ENCODE assay signal across 10 mouse cellular contexts in the genomic region with DNA sequence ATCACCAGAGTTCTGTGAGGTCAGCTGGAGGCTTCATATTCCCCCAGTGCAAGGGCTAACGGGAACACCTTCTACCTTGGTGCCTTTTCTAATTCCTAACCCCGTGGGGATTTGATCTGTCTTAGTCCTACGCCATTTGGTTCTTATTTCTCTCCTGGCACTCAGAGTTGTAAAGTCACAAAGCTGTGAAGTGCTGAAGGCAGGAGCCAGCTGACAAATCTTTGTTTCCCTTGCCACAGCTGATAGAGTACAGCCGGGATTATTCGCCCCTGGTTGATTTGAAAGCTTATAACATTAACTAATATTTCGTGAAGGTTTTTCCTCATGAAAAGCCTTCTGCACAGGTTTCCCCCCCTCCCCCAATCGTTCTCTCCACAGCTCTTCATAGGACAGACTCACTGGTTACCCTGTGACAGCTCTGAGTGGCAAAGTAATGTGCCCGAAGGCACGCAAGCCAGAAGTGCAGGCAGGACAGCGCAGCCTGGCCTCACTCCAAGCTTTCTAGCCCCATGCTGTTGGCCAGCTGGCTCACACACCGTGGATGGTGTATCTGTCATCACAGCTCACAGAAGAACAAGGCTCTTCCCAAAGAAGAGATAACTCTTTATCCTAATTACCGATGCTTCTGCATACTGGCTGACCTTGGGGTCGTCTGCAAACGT.
A peak's percentile ranks its signal among the peaks of the same experiment; 100 is the strongest.
DNase-seq lines count a peak whose midpoint lies in the region; ATAC-seq and TF ChIP-seq lines count a peak whose summit lies in the region.
"Had no signal": no experiment of that assay in that cellular context is flagged by ENCODE, and none has a peak within 500 bp of the region (broad histone marks: within the 10 kb centered on the region; RNA-seq: fewer than 3 reads in every experiment).

No protein-coding gene starts in this region.

- no peaks in the 10 kb centered on the region for H3K27me3 ChIP-seq in intestine, embryonic 16.5 days (replicated peaks; ENCODE audit: control insufficient read depth, insufficient read depth, low read length)
- no peaks in the 10 kb centered on the region for H3K27me3 ChIP-seq in intestine, postnatal 0 days (replicated peaks; ENCODE audit: control insufficient read depth, insufficient read depth, low read length)
- H3K27me3 ChIP-seq: embryonic facial prominence, embryonic 13.5 days had no signal

- 0 out of 2 replicates have a peak, but pooled peaks have one; percentile 31 for ATAC-seq in intestine, embryonic 16.5 days
- no peak for ATAC-seq in intestine, postnatal 0 days

- peak; percentile 72 for DNase-seq in brain, embryonic 14.5 days (ENCODE audit: low read depth)
- DNase-seq in gastrocnemius, postnatal 36 days = peak; percentile 31 to 54
- peak; percentile 50 to 63 for DNase-seq in kidney, postnatal 25 days
- no peak for DNase-seq in spleen, adult 18-20 months
- no peak for DNase-seq in layer of hippocampus, postnatal 36 days
- DNase-seq in embryo, embryonic 11 days = no peak

- no peaks in the 10 kb centered on the region for H3K36me3 ChIP-seq in intestine, embryonic 16.5 days (ENCODE audit: control insufficient read depth, insufficient read depth, low read length)
- no peaks in the 10 kb centered on the region for H3K36me3 ChIP-seq in intestine, postnatal 0 days (ENCODE audit: control insufficient read depth, insufficient read depth)
- H3K36me3 ChIP-seq: embryonic facial prominence, embryonic 13.5 days had no signal

- no peak for TF ChIP-seq POLR2A in brain, embryonic 14.5 days (IDR thresholded peaks at IDR 0.05; ENCODE audit: borderline replicate concordance, extremely low read depth, insufficient read depth, insufficient read length, poor library complexity, severe bottlenecking)

- no peak overlapping the region for H3K9ac ChIP-seq in intestine, embryonic 16.5 days (ENCODE audit: low read depth, low read length)
- no peak overlapping the region for H3K9ac ChIP-seq in intestine, postnatal 0 days (ENCODE audit: low read depth, low read length)
- H3K9ac ChIP-seq: embryonic facial prominence, embryonic 13.5 days had no signal

- no peak overlapping the region for H3K4me3 ChIP-seq in intestine, embryonic 16.5 days (ENCODE audit: low read length)
- H3K4me3 ChIP-seq in intestine, postnatal 0 days (ENCODE audit: low read depth, low read length) = no peak overlapping the region
- H3K4me3 ChIP-seq: embryonic facial prominence, embryonic 13.5 days had no signal

- no peak overlapping the region for H3K4me2 ChIP-seq in intestine, embryonic 16.5 days (ENCODE audit: low read depth, low read length)
- H3K4me2 ChIP-seq in intestine, postnatal 0 days (replicated peaks; ENCODE audit: low read depth) = no peak overlapping the region
- H3K4me2 ChIP-seq: embryonic facial prominence, embryonic 13.5 days had no signal

- H3K4me1 ChIP-seq in intestine, embryonic 16.5 days (ENCODE audit: control insufficient read depth, insufficient read depth, low read length) = no peaks in the 10 kb centered on the region
- H3K4me1 ChIP-seq in intestine, postnatal 0 days (replicated peaks; ENCODE audit: control insufficient read depth, insufficient read depth, low read length) = no peaks in the 10 kb centered on the region

- H3K9me3 ChIP-seq in intestine, embryonic 16.5 days (ENCODE audit: control insufficient read depth, low read length) = no peaks in the 10 kb centered on the region
- no peaks in the 10 kb centered on the region for H3K9me3 ChIP-seq in intestine, postnatal 0 days (ENCODE audit: control insufficient read depth)
- H3K9me3 ChIP-seq: embryonic facial prominence, embryonic 13.5 days had no signal

- whole genome bisulfite sequencing in intestine, embryonic 16.5 days = 35% methylated on average over 14 of the region's 14 CpGs
- WGBS in intestine, postnatal 0 days = 51% methylated on average over 14 of the region's 14 CpGs

- TF ChIP-seq CTCF in intestine, postnatal 0 days (IDR thresholded peaks at IDR 0.05; ENCODE audit: low read depth) = no peak
- TF ChIP-seq CTCF in brain, embryonic 14.5 days (IDR thresholded peaks at IDR 0.05; ENCODE audit: borderline replicate concordance, extremely low read depth, insufficient read depth, insufficient read length) = no peak

- intact Hi-C loops in gastrocnemius, postnatal 36 days (cut with DNase I) = no loop called here

- H3K27ac ChIP-seq in intestine, embryonic 16.5 days (ENCODE audit: low read length) = no peak overlapping the region
- H3K27ac ChIP-seq in intestine, postnatal 0 days (ENCODE audit: low read depth, low read length) = no peak overlapping the region
- H3K27ac ChIP-seq: embryonic facial prominence, embryonic 13.5 days; macrophage had no signal

Comparison
In these comparisons a context has a peak if more than half of its experiments do, and no peak if none do; other contexts are left out.
1. DNase-seq: peak in brain, embryonic 14.5 days (single experiment), gastrocnemius, postnatal 36 days (2 of 2) and kidney, postnatal 25 days (2 of 2); none in spleen, adult 18-20 months (0 of 2), layer of hippocampus, postnatal 36 days (0 of 2) and embryo, embryonic 11 days (single experiment).